Mouse (Mus musculus): Measurements from ENCODE around the gene Col1a1. TPM values are rescaled to one million over a fixed set of nuclear protein-coding genes. Genes with fewer than 3 reads are reported as not detected.

The Col1a1 gene
- total and polyA plus RNA-seq, 2 experiments from 2014 or later: 322 to 334 TPM

GRCm38 (mm10) chr11:94920996-94921401 lies 15.0 kb upstream of the Col1a1 start:
- TF ChIP-seq CTCF (IDR thresholded peaks at IDR 0.05; ENCODE audit: low read depth) (no peak), EP300 (IDR thresholded peaks at IDR 0.05; ENCODE audit: low read depth) (no peak)
- H3K27me3 ChIP-seq (ENCODE audit: control insufficient read depth, insufficient read depth, low read length): no peaks in the 10 kb centered on the region
- peaks cover 9% of the 10 kb centered on the region for H3K4me1 ChIP-seq (ENCODE audit: control insufficient read depth, insufficient read depth)
- no peak overlapping the region for H3K4me2 ChIP-seq (ENCODE audit: low read depth, low read length)
- no peak overlapping the region for H3K9ac ChIP-seq (replicated peaks; ENCODE audit: low read depth, low read length)
- H3K4me3 ChIP-seq (ENCODE audit: low read depth, low read length): no peak overlapping the region
- DNase-seq (ENCODE audit: low spot score) (no peak), ATAC-seq (ENCODE audit: insufficient read depth, low read depth) (no peak)
- WGBS: 38% methylated on average over 6 of the region's 6 CpGs
- H3K9me3 ChIP-seq (replicated peaks; ENCODE audit: control insufficient read depth, low read length): no peaks in the 10 kb centered on the region
- no peak overlapping the region for H3K27ac ChIP-seq (ENCODE audit: low read depth)
- H3K36me3 ChIP-seq (replicated peaks; ENCODE audit: control insufficient read depth, insufficient read depth, low read length): no peaks in the 10 kb centered on the region

GRCm38 (mm10) chr11:94924977-94925376 lies 11.0 kb upstream of the Col1a1 start:
- Histone ChIP-seq H3K4me3 (ENCODE audit: low read depth, low read length) (no peak overlapping the region), H3K4me2 (ENCODE audit: low read depth, low read length) (no peak overlapping the region), H3K9me3 (replicated peaks; ENCODE audit: control insufficient read depth, low read length) (no peaks in the 10 kb centered on the region), H3K27ac (ENCODE audit: low read depth) (no peak overlapping the region), H3K4me1 (ENCODE audit: control insufficient read depth, insufficient read depth) (peaks cover 18% of the 10 kb centered on the region), H3K9ac (replicated peaks; ENCODE audit: low read depth, low read length) (no peak overlapping the region), H3K36me3 (replicated peaks; ENCODE audit: control insufficient read depth, insufficient read depth, low read length) (no peaks in the 10 kb centered on the region), H3K27me3 (ENCODE audit: control insufficient read depth, insufficient read depth, low read length) (no peaks in the 10 kb centered on the region; the same call in 1 of the 2 replicates)
- DNase-seq (ENCODE audit: low spot score) (no peak), ATAC-seq (ENCODE audit: insufficient read depth, low read depth) (no peak)
- 90% methylated on average over 4 of the region's 4 CpGs for WGBS
- TF ChIP-seq EP300 (IDR thresholded peaks at IDR 0.05; ENCODE audit: low read depth) (no peak), CTCF (IDR thresholded peaks at IDR 0.05; ENCODE audit: low read depth) (no peak)

- TF ChIP-seq CTCF (IDR thresholded peaks at IDR 0.05; ENCODE audit: low read depth) (no peak), EP300 (IDR thresholded peaks at IDR 0.05; ENCODE audit: low read depth) (no peak)
- no peak for ATAC-seq (ENCODE audit: insufficient read depth, low read depth)
- no peaks in the 10 kb centered on the region; the same call in 1 of the 2 replicates for H3K27me3 ChIP-seq (ENCODE audit: control insufficient read depth, insufficient read depth, low read length)
- H3K36me3 ChIP-seq (replicated peaks; ENCODE audit: control insufficient read depth, insufficient read depth, low read length): no peaks in the 10 kb centered on the region
- no peak overlapping the region for H3K9ac ChIP-seq (replicated peaks; ENCODE audit: low read depth, low read length)
- H3K27ac ChIP-seq (ENCODE audit: low read depth): no peak overlapping the region
- H3K4me2 ChIP-seq (ENCODE audit: low read depth, low read length): no peak overlapping the region
- H3K4me3 ChIP-seq (ENCODE audit: low read depth, low read length): no peak overlapping the region
- H3K4me1 ChIP-seq (ENCODE audit: control insufficient read depth, insufficient read depth): peaks cover 18% of the 10 kb centered on the region
- no peaks in the 10 kb centered on the region for H3K9me3 ChIP-seq (replicated peaks; ENCODE audit: control insufficient read depth, low read length)
- WGBS: 68% methylated on average over 11 of the region's 11 CpGs
- no peak for DNase-seq (ENCODE audit: low spot score)
These were observed 9.6 kb upstream of the Col1a1 start for GRCm38 (mm10) chr11:94926431-94926830.

GRCm38 (mm10) chr11:94927771-94928291 lies 8.2 kb upstream of the Col1a1 start:
- H3K9me3 ChIP-seq (replicated peaks; ENCODE audit: control insufficient read depth, low read length): no peaks in the 10 kb centered on the region
- H3K4me2 ChIP-seq (ENCODE audit: low read depth, low read length): no peak overlapping the region
- H3K4me3 ChIP-seq (ENCODE audit: low read depth, low read length): no peak overlapping the region
- 7% methylated on average over 5 of the region's 5 CpGs for WGBS
- no peaks in the 10 kb centered on the region for H3K36me3 ChIP-seq (replicated peaks; ENCODE audit: control insufficient read depth, insufficient read depth, low read length)
- H3K9ac ChIP-seq (replicated peaks; ENCODE audit: low read depth, low read length): no peak overlapping the region
- DNase-seq (ENCODE audit: low spot score) (no peak), ATAC-seq (ENCODE audit: insufficient read depth, low read depth) (no peak)
- peaks cover 2% of the 10 kb centered on the region; the same call in 1 of the 2 replicates for H3K27me3 ChIP-seq (ENCODE audit: control insufficient read depth, insufficient read depth, low read length)
- TF ChIP-seq EP300 (IDR thresholded peaks at IDR 0.05; ENCODE audit: low read depth): no peak
- TF ChIP-seq CTCF (IDR thresholded peaks at IDR 0.05; ENCODE audit: low read depth): no peak
- H3K27ac ChIP-seq (ENCODE audit: low read depth): peak overlapping the region; percentile 67
- peaks cover 18% of the 10 kb centered on the region for H3K4me1 ChIP-seq (ENCODE audit: control insufficient read depth, insufficient read depth)

GRCm38 (mm10) chr11:94928820-94929219 lies 7.2 kb upstream of the Col1a1 start:
- H3K4me2 ChIP-seq (ENCODE audit: low read depth, low read length): peak overlapping the region; percentile 34
- H3K36me3 ChIP-seq (replicated peaks; ENCODE audit: control insufficient read depth, insufficient read depth, low read length): no peaks in the 10 kb centered on the region
- DNase-seq (ENCODE audit: low spot score) (peak; percentile 93), ATAC-seq (ENCODE audit: insufficient read depth, low read depth) (peak; percentile 94)
- peak overlapping the region; percentile 67 for H3K27ac ChIP-seq (ENCODE audit: low read depth)
- H3K4me1 ChIP-seq (ENCODE audit: control insufficient read depth, insufficient read depth): peaks cover 18% of the 10 kb centered on the region
- TF ChIP-seq CTCF (IDR thresholded peaks at IDR 0.05; ENCODE audit: low read depth) (no peak), EP300 (IDR thresholded peaks at IDR 0.05; ENCODE audit: low read depth) (no peak)
- H3K27me3 ChIP-seq (ENCODE audit: control insufficient read depth, insufficient read depth, low read length): peaks cover 10% of the 10 kb centered on the region; the same call in 1 of the 2 replicates
- H3K9me3 ChIP-seq (replicated peaks; ENCODE audit: control insufficient read depth, low read length): no peaks in the 10 kb centered on the region
- under 1% methylated on average over 12 of the region's 13 CpGs for WGBS
- no peak overlapping the region for H3K9ac ChIP-seq (replicated peaks; ENCODE audit: low read depth, low read length)
- no peak overlapping the region for H3K4me3 ChIP-seq (ENCODE audit: low read depth, low read length)

- H3K27me3 ChIP-seq (ENCODE audit: control insufficient read depth, insufficient read depth, low read length): peaks cover 17% of the 10 kb centered on the region; the same call in 1 of the 2 replicates
- DNase-seq (ENCODE audit: low spot score) (no peak), ATAC-seq (ENCODE audit: insufficient read depth, low read depth) (no peak)
- peaks cover 18% of the 10 kb centered on the region for H3K4me1 ChIP-seq (ENCODE audit: control insufficient read depth, insufficient read depth)
- H3K4me3 ChIP-seq (ENCODE audit: low read depth, low read length): no peak overlapping the region
- H3K9me3 ChIP-seq (replicated peaks; ENCODE audit: control insufficient read depth, low read length): no peaks in the 10 kb centered on the region
- H3K4me2 ChIP-seq (ENCODE audit: low read depth, low read length): no peak overlapping the region
- no peak overlapping the region for H3K9ac ChIP-seq (replicated peaks; ENCODE audit: low read depth, low read length)
- no peaks in the 10 kb centered on the region for H3K36me3 ChIP-seq (replicated peaks; ENCODE audit: control insufficient read depth, insufficient read depth, low read length)
- 37% methylated on average over 9 of the region's 9 CpGs for WGBS
- TF ChIP-seq CTCF (IDR thresholded peaks at IDR 0.05; ENCODE audit: low read depth) (no peak), EP300 (IDR thresholded peaks at IDR 0.05; ENCODE audit: low read depth) (no peak)
- peak overlapping the region; percentile 51 for H3K27ac ChIP-seq (ENCODE audit: low read depth)
These were observed 6.4 kb upstream of the Col1a1 start for GRCm38 (mm10) chr11:94929599-94929998.
